Mouse (Mus musculus): ENCODE results near the gene Gm4884. TPM values are rescaled to one million over a fixed set of nuclear protein-coding genes. Genes with fewer than 3 reads are reported as not detected.
"Not testable (repeated sequence)": the region's sequence is repeated elsewhere in the genome, so short reads cannot be mapped to it uniquely, and the experiment has no call there.

The Gm4884 gene
- polyA plus RNA-seq (2012): not detected in 2 replicates

- H3K36me3 ChIP-seq (ENCODE audit: control insufficient read depth); H3K9me3 ChIP-seq (ENCODE audit: control insufficient read depth, low read length); H3K4me1 ChIP-seq (ENCODE audit: control insufficient read depth): not testable (repeated sequence)
These were observed at the start of gene Gm4884 for GRCm38 (mm10) chr7:41032419-41032818. TSS of gene Gm4884 (plus strand) at chr7:41032719.

GRCm38 (mm10) chr7:40987243-40987642, 45.3 kb upstream of the Gm4884 start, which contains the start of gene 4930433I11Rik:
TSS of gene 4930433I11Rik (plus strand) at chr7:40987543.
- H3K9me3 ChIP-seq (ENCODE audit: control insufficient read depth, low read length): peaks cover 9% of the 10 kb centered on the region
- TF ChIP-seq GATA1 (IDR thresholded peaks at IDR 0.05; ENCODE audit: low read length) (no peak), TAL1 (IDR thresholded peaks at IDR 0.05; ENCODE audit: low read length) (no peak)
- H3K4me1 ChIP-seq (ENCODE audit: control insufficient read depth): no peaks in the 10 kb centered on the region
- H3K27me3 ChIP-seq (ENCODE audit: control insufficient read depth): no peaks in the 10 kb centered on the region
- no peak within 1 kb of the TSS for H3K4me3 ChIP-seq (replicated peaks)
- no peaks in the 10 kb centered on the region for H3K36me3 ChIP-seq (ENCODE audit: control insufficient read depth)

More at GRCm38 (mm10) chr7:41032419-41032818, at the start of gene Gm4884:
- H3K4me3 ChIP-seq (replicated peaks); H3K27me3 ChIP-seq (ENCODE audit: control insufficient read depth): not testable (repeated sequence)

- not testable (repeated sequence) for H3K4me1 ChIP-seq (ENCODE audit: control insufficient read depth); H3K4me3 ChIP-seq (replicated peaks); H3K27me3 ChIP-seq (ENCODE audit: control insufficient read depth); H3K36me3 ChIP-seq (ENCODE audit: control insufficient read depth)
- peaks cover 20% of the 10 kb centered on the region for H3K9me3 ChIP-seq (ENCODE audit: control insufficient read depth, low read length)
These were observed 11.5 kb downstream of the Gm4884 start for GRCm38 (mm10) chr7:41044058-41044457.

Other genes with a start within 250 kb of the Gm4884 start
- not detected in 2 replicates for gene Vstm2b, start 134.4 kb upstream of the Gm4884 start, polyA plus RNA-seq (2012)
- gene 4930433I11Rik, start 45.2 kb upstream of the Gm4884 start, polyA plus RNA-seq (2012): not detected in 2 replicates
- gene Gm5592, start 121.1 kb downstream of the Gm4884 start, polyA plus RNA-seq (2012): 0.01 TPM in 1 of 2 replicates, not detected in the other

Measured in erythroblast, embryonic 14.5 days (primary cell).